ENCODE assay signal across 18 mouse cellular contexts in the genomic region with DNA sequence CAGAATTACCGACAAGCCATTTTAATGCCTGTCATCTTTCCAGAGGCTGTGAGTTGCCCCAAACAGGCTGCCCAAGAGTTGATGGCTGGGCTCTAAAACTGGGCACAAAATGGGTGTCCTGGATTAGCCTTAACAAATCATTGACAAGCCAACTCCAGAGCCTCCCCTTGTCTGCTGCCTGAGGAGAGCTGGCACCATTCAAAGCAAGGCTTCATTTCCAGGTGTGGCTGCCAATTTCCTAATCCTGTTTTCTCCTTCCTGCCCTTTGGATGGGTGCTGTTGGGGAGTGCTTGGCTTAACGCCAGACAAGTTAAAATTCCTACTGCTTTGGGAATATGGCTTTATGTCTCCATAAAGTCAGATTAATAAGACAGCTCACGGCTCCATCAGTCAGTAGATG. TPM values are rescaled to one million over a fixed set of nuclear protein-coding genes. Genes with fewer than 3 reads are reported as not detected.
DNase-seq lines count a peak whose midpoint lies in the region; ATAC-seq and TF ChIP-seq lines count a peak whose summit lies in the region.
"Had no signal": no experiment of that assay in that cellular context is flagged by ENCODE, and none has a peak within 500 bp of the region (broad histone marks: within the 10 kb centered on the region; RNA-seq: fewer than 3 reads in every experiment).

No protein-coding gene starts in this region.

- no peak overlapping the region for H3K9ac ChIP-seq in heart, adult 2 months (ENCODE audit: low read depth, low read length)
- H3K9ac ChIP-seq in kidney, embryonic 15.5 days: no peak overlapping the region
- H3K9ac ChIP-seq in midbrain, embryonic 15.5 days: no peak overlapping the region
- H3K9ac ChIP-seq: hindbrain, embryonic 15.5 days; midbrain, embryonic 13.5 days had no signal

- ATAC-seq in kidney, embryonic 15.5 days (replicated peaks; ENCODE audit: low FRiP score): no peak
- ATAC-seq in midbrain, embryonic 15.5 days (replicated peaks): peak; percentile 38; the same call in 1 of the 2 replicates
- ATAC-seq: forebrain, embryonic 16.5 days; intestine, postnatal 0 days; lung, postnatal 0 days; midbrain, embryonic 13.5 days had no signal

- H3K79me2 ChIP-seq in heart, adult 2 months (replicated peaks; ENCODE audit: control insufficient read depth, insufficient read depth, low read length): no peaks in the 10 kb centered on the region

- H3K36me3 ChIP-seq in heart, adult 2 months (ENCODE audit: control insufficient read depth, insufficient read depth, low read length): no peaks in the 10 kb centered on the region
- H3K36me3 ChIP-seq in kidney, embryonic 15.5 days: no peaks in the 10 kb centered on the region
- no peaks in the 10 kb centered on the region for H3K36me3 ChIP-seq in midbrain, embryonic 15.5 days (replicated peaks)
- H3K36me3 ChIP-seq in midbrain, embryonic 10.5 days: no peaks in the 10 kb centered on the region
- H3K36me3 ChIP-seq: hindbrain, embryonic 15.5 days; midbrain, embryonic 13.5 days had no signal

- TF ChIP-seq EP300 in heart, adult 2 months (IDR thresholded peaks at IDR 0.05; ENCODE audit: insufficient read depth, low read depth, low read length): no peak

- no peak overlapping the region for H3K4me3 ChIP-seq in heart, adult 2 months
- H3K4me3 ChIP-seq in kidney, embryonic 15.5 days (replicated peaks): no peak overlapping the region
- H3K4me3 ChIP-seq in midbrain, embryonic 15.5 days: no peak overlapping the region
- no peak overlapping the region for H3K4me3 ChIP-seq in midbrain, embryonic 10.5 days
- H3K4me3 ChIP-seq: erythroblast, embryonic 14.5 days; hindbrain, embryonic 15.5 days; midbrain, embryonic 13.5 days had no signal

- TF ChIP-seq CTCF in heart, adult 2 months (IDR thresholded peaks at IDR 0.05): no peak

- H3K9me3 ChIP-seq in kidney, embryonic 15.5 days (replicated peaks): no peaks in the 10 kb centered on the region
- no peaks in the 10 kb centered on the region for H3K9me3 ChIP-seq in midbrain, embryonic 15.5 days
- no peaks in the 10 kb centered on the region for H3K9me3 ChIP-seq in midbrain, embryonic 10.5 days (replicated peaks)
- H3K9me3 ChIP-seq: hindbrain, embryonic 15.5 days; midbrain, embryonic 13.5 days had no signal

- no peak overlapping the region for H3K4me2 ChIP-seq in kidney, embryonic 15.5 days
- no peak overlapping the region for H3K4me2 ChIP-seq in midbrain, embryonic 15.5 days
- H3K4me2 ChIP-seq: heart, embryonic 11.5 days; hindbrain, embryonic 15.5 days; midbrain, embryonic 13.5 days had no signal

- peak; percentile 16 for DNase-seq in cerebellum, adult 9-11 months
- no peak for DNase-seq in cerebellum, adult 8-10 months
- DNase-seq in heart, adult 2 months: peak; percentile 16 to 23
- DNase-seq in heart, postnatal 36 days: no peak
- peak; percentile 65 for DNase-seq in kidney, adult 9 months
- no peak for DNase-seq in midbrain, embryonic 10.5 days (ENCODE audit: low spot score)
- DNase-seq: adrenal gland, adult 2 months; layer of hippocampus, adult 9-11 months; right cerebral cortex, postnatal 25 days had no signal

- intact Hi-C loops in heart, adult 2 months (cut with DNase I): loop anchor here (10.0 kb wide), 2 partner anchors 91 to 201 kb away; no protein-coding TSS in a partner anchor
- intact Hi-C loops in heart, postnatal 36 days (cut with DNase I): loop anchor here (10.0 kb wide), 1 partner anchor 201 kb away; no protein-coding TSS in a partner anchor

- no peak for TF ChIP-seq POLR2A in heart, adult 2 months (IDR thresholded peaks at IDR 0.05; ENCODE audit: insufficient read depth, low read depth, low read length)

- no peak overlapping the region for H3K27ac ChIP-seq in heart, adult 2 months
- no peak overlapping the region for H3K27ac ChIP-seq in kidney, embryonic 15.5 days
- H3K27ac ChIP-seq in midbrain, embryonic 15.5 days: no peak overlapping the region
- H3K27ac ChIP-seq in midbrain, embryonic 10.5 days (replicated peaks): no peak overlapping the region
- H3K27ac ChIP-seq: hindbrain, embryonic 15.5 days; midbrain, embryonic 13.5 days had no signal

- peaks cover 2% of the 10 kb centered on the region for H3K4me1 ChIP-seq in heart, adult 2 months (ENCODE audit: control insufficient read depth, insufficient read depth, low read length)
- peaks cover 5% of the 10 kb centered on the region; the same call in 1 of the 2 replicates for H3K4me1 ChIP-seq in kidney, embryonic 15.5 days
- H3K4me1 ChIP-seq in midbrain, embryonic 15.5 days: peaks cover 6% of the 10 kb centered on the region
- H3K4me1 ChIP-seq in midbrain, embryonic 10.5 days: peaks cover 6% of the 10 kb centered on the region; the same call in 1 of the 2 replicates
- H3K4me1 ChIP-seq: midbrain, embryonic 13.5 days had no signal

- H3K27me3 ChIP-seq in heart, adult 2 months (ENCODE audit: control insufficient read depth, insufficient read depth, low read length): no peaks in the 10 kb centered on the region
- H3K27me3 ChIP-seq in kidney, embryonic 15.5 days: no peaks in the 10 kb centered on the region
- no peaks in the 10 kb centered on the region for H3K27me3 ChIP-seq in midbrain, embryonic 15.5 days (replicated peaks)
- no peaks in the 10 kb centered on the region for H3K27me3 ChIP-seq in midbrain, embryonic 10.5 days (ENCODE audit: low read depth, poor library complexity, severe bottlenecking)
- H3K27me3 ChIP-seq: hindbrain, embryonic 15.5 days; midbrain, embryonic 13.5 days had no signal

- 46% methylated on average over 3 of the region's 3 CpGs for WGBS in heart, adult 2 months
- 64% methylated on average over 3 of the region's 3 CpGs for WGBS in kidney, embryonic 15.5 days
- 52% methylated on average over 3 of the region's 3 CpGs for WGBS in midbrain, embryonic 15.5 days
- WGBS in midbrain, embryonic 10.5 days: 78% methylated on average over 3 of the region's 3 CpGs

RNA-seq across cellular contexts. Expression of a gene that starts 23.9 kb away (rescaled TPM):
- total RNA-seq in heart, adult 2 months (2021): 10 to 100 TPM; 47.9 to 49.4 TPM
- polyA plus RNA-seq in heart, adult 2 months (2012; rRNA removed): 23.6 and 72.3 TPM in 2 replicates
- total RNA-seq in heart, postnatal 36 days (2021): 10 to 100 TPM; 57.1 to 58.5 TPM
- polyA plus RNA-seq in kidney, embryonic 15.5 days (2015; fragmentation: Nextera tagmentation; extraction: Ambion mirVana): 73.1 and 74.8 TPM in 2 replicates
- polyA plus RNA-seq in midbrain, embryonic 15.5 days (2015; fragmentation: Nextera tagmentation; extraction: Ambion mirVana): 147 and 154 TPM in 2 replicates
- 78.0 and 81.5 TPM in 2 replicates for polyA plus RNA-seq in midbrain, embryonic 10.5 days (2016; fragmentation: Nextera tagmentation; extraction: Ambion mirVana)
- polyA plus RNA-seq: erythroblast, embryonic 14.5 days had no signal

Comparison
In these comparisons a context has a peak if more than half of its experiments do, and no peak if none do; other contexts are left out.
1. DNase-seq: peak in cerebellum, adult 9-11 months (single experiment), heart, adult 2 months (2 of 2) and kidney, adult 9 months (single experiment); none in cerebellum, adult 8-10 months (single experiment), heart, postnatal 36 days (0 of 2) and midbrain, embryonic 10.5 days (single experiment).